Mouse (Mus musculus) MN1 (cell line): ENCODE data around the gene Bace2.

Source experiments
- DNase-seq: peaks from one replicate; pipeline ENCODE4 v3.0.0-alpha.2; 2016; ENCODE audit warnings: low spot score

The Bace2 gene

GRCm38 (mm10) chr16:97401741-97402140 lies 45.2 kb downstream of the Bace2 start:
- no peak for DNase-seq

- no peak for DNase-seq
Observed at GRCm38 (mm10) chr16:97402213-97402785, 45.8 kb downstream of the Bace2 start.

GRCm38 (mm10) chr16:97405476-97406012 lies 49.0 kb downstream of the Bace2 start:
- DNase-seq: no peak

GRCm38 (mm10) chr16:97417896-97418542 lies 61.5 kb downstream of the Bace2 start:
- peak; percentile 45 for DNase-seq

- DNase-seq: no peak
Observed at GRCm38 (mm10) chr16:97418749-97419453, 62.4 kb downstream of the Bace2 start.

GRCm38 (mm10) chr16:97421671-97422070 lies 65.1 kb downstream of the Bace2 start:
- DNase-seq: no peak

GRCm38 (mm10) chr16:97423627-97424026 lies 67.1 kb downstream of the Bace2 start:
- no peak for DNase-seq

- DNase-seq: peak; percentile 39
Observed at GRCm38 (mm10) chr16:97428026-97428425, 71.5 kb downstream of the Bace2 start.

GRCm38 (mm10) chr16:97430091-97430490 lies 73.5 kb downstream of the Bace2 start:
- DNase-seq: no peak

- peak; percentile 50 for DNase-seq
Observed at GRCm38 (mm10) chr16:97431328-97431727, 74.8 kb downstream of the Bace2 start.

GRCm38 (mm10) chr16:97434206-97434605 lies 77.7 kb downstream of the Bace2 start:
- DNase-seq: no peak

GRCm38 (mm10) chr16:97437448-97438056 lies 81.0 kb downstream of the Bace2 start:
- DNase-seq: peak; percentile 21

GRCm38 (mm10) chr16:97438191-97438590 lies 81.6 kb downstream of the Bace2 start:
- no peak for DNase-seq

- no peak for DNase-seq
Observed at GRCm38 (mm10) chr16:97441967-97442366, 85.4 kb downstream of the Bace2 start.

- peak; percentile 83 for DNase-seq
Observed at GRCm38 (mm10) chr16:97443670-97444263, 87.2 kb downstream of the Bace2 start.

GRCm38 (mm10) chr16:97447386-97447785 lies 90.8 kb downstream of the Bace2 start:
- peak; percentile 29 for DNase-seq

GRCm38 (mm10) chr16:97459831-97460230 lies 103.3 kb downstream of the Bace2 start:
- DNase-seq: no peak

GRCm38 (mm10) chr16:97461271-97461670 lies 104.7 kb downstream of the Bace2 start:
- DNase-seq: no peak

GRCm38 (mm10) chr16:97462481-97463181 lies 106.1 kb downstream of the Bace2 start, which contains the start of gene Mx1:
Mx1 (minus strand) TSS chr16:97462907.
- DNase-seq: peak; percentile 30

GRCm38 (mm10) chr16:97466182-97466957 lies 109.8 kb downstream of the Bace2 start:
- DNase-seq: peak; percentile 66

GRCm38 (mm10) chr16:97467472-97467871 lies 110.9 kb downstream of the Bace2 start:
- DNase-seq: no peak
